Mouse (Mus musculus): Measurements from ENCODE around the gene Zfp14. TPM values are rescaled to one million over a fixed set of nuclear protein-coding genes. Genes with fewer than 3 reads are reported as not detected.

The Zfp14 gene
- polyA plus RNA-seq, 1 experiment from 2014 or later = 4.6 TPM

Small RNA genes within 50 kb of the gene (microRNA-seq; reads per million reads assigned to microRNA genes)
- gene Gm23368 (ENCODE audit: borderline number of aligned reads) = not detected

Other genes with a start within 250 kb of the Zfp14 start
- gene Zfp790, start 235.3 kb downstream of the Zfp14 start, polyA plus RNA-seq (2014; fragmentation: Nextera tagmentation; extraction: Ambion mirVana) = 20.0 and 23.0 TPM in 2 replicates
- 9.4 and 10.7 TPM in 2 replicates for gene Zfp940, start 197.7 kb downstream of the Zfp14 start, polyA plus RNA-seq (2014; fragmentation: Nextera tagmentation; extraction: Ambion mirVana)
- gene Zfp420, start 191.4 kb downstream of the Zfp14 start, polyA plus RNA-seq (2014; fragmentation: Nextera tagmentation; extraction: Ambion mirVana) = 8.9 and 9.1 TPM in 2 replicates
- gene Zfp27, start 144.8 kb downstream of the Zfp14 start, polyA plus RNA-seq (2014; fragmentation: Nextera tagmentation; extraction: Ambion mirVana) = 14.8 and 15.5 TPM in 2 replicates
- gene Zfp383, start 143.2 kb downstream of the Zfp14 start, polyA plus RNA-seq (2014; fragmentation: Nextera tagmentation; extraction: Ambion mirVana) = 10.3 and 12.6 TPM in 2 replicates
- gene Zfp74, start 97.3 kb downstream of the Zfp14 start, polyA plus RNA-seq (2014; fragmentation: Nextera tagmentation; extraction: Ambion mirVana) = 10.0 and 13.7 TPM in 2 replicates
- 19.5 and 20.0 TPM in 2 replicates for gene Zfp568, start 67.4 kb downstream of the Zfp14 start, polyA plus RNA-seq (2014; fragmentation: Nextera tagmentation; extraction: Ambion mirVana)
- gene Zfp82, start 21.5 kb upstream of the Zfp14 start, polyA plus RNA-seq (2014; fragmentation: Nextera tagmentation; extraction: Ambion mirVana) = 3.4 and 4.2 TPM in 2 replicates
- gene Gm26920, start 39.0 kb upstream of the Zfp14 start, polyA plus RNA-seq (2014; fragmentation: Nextera tagmentation; extraction: Ambion mirVana) = 3.6 and 4.8 TPM in 2 replicates
- 17.5 and 18.4 TPM in 2 replicates for gene Zfp566, start 39.1 kb upstream of the Zfp14 start, polyA plus RNA-seq (2014; fragmentation: Nextera tagmentation; extraction: Ambion mirVana)
- 152 and 161 TPM in 2 replicates for gene Zfp260, start 43.4 kb upstream of the Zfp14 start, polyA plus RNA-seq (2014; fragmentation: Nextera tagmentation; extraction: Ambion mirVana)
- gene Zfp382, start 70.6 kb upstream of the Zfp14 start, polyA plus RNA-seq (2014; fragmentation: Nextera tagmentation; extraction: Ambion mirVana) = 5.9 and 6.2 TPM in 2 replicates
- gene Zfp146, start 118.4 kb upstream of the Zfp14 start, polyA plus RNA-seq (2014; fragmentation: Nextera tagmentation; extraction: Ambion mirVana) = 19.8 and 23.0 TPM in 2 replicates
- 2.4 and 3.0 TPM in 2 replicates for gene Cox7a1, start 132.8 kb upstream of the Zfp14 start, polyA plus RNA-seq (2014; fragmentation: Nextera tagmentation; extraction: Ambion mirVana)
- 56.8 and 56.9 TPM in 2 replicates for gene Capns1, start 147.4 kb upstream of the Zfp14 start, polyA plus RNA-seq (2014; fragmentation: Nextera tagmentation; extraction: Ambion mirVana)
- gene Polr2i, start 180.6 kb upstream of the Zfp14 start, polyA plus RNA-seq (2014; fragmentation: Nextera tagmentation; extraction: Ambion mirVana) = 166 and 177 TPM in 2 replicates
- gene Tbcb, start 180.9 kb upstream of the Zfp14 start, polyA plus RNA-seq (2014; fragmentation: Nextera tagmentation; extraction: Ambion mirVana) = 245 and 256 TPM in 2 replicates
- not detected in 2 replicates for gene Ovol3, start 184.3 kb upstream of the Zfp14 start, polyA plus RNA-seq (2014; fragmentation: Nextera tagmentation; extraction: Ambion mirVana)
- 0.28 and 0.31 TPM in 2 replicates for gene Thap8, start 228.7 kb upstream of the Zfp14 start, polyA plus RNA-seq (2014; fragmentation: Nextera tagmentation; extraction: Ambion mirVana)
- 5.2 and 9.3 TPM in 2 replicates for gene Wdr62, start 229.0 kb upstream of the Zfp14 start, polyA plus RNA-seq (2014; fragmentation: Nextera tagmentation; extraction: Ambion mirVana)
- 52.5 and 70.5 TPM in 2 replicates for gene Clip3, start 240.3 kb upstream of the Zfp14 start, polyA plus RNA-seq (2014; fragmentation: Nextera tagmentation; extraction: Ambion mirVana)